Mouse (Mus musculus) thymus, adult 2 months (tissue): ENCODE data around the gene Grb7.

Experiments
- CTCF ChIP-seq: fragments of 200-500 bp; IDR thresholded peaks from 2 replicates; pipeline ENCODE4 v1.5.1; 2012; ENCODE audit warnings: mild to moderate bottlenecking, control low read depth, low read length, moderate library complexity, borderline replicate concordance; ENCODE audit not compliant: control insufficient read depth, poor library complexity, insufficient read depth; ENCODE audit errors: extremely low read depth
- POLR2A ChIP-seq: fragments of 200-500 bp; IDR thresholded peaks from 2 replicates; pipeline ENCODE4 v1.6.1; 2012; ENCODE audit warnings: mild to moderate bottlenecking, low read length, control low read depth, moderate library complexity; ENCODE audit not compliant: control insufficient read depth, poor library complexity, insufficient read depth; ENCODE audit errors: extremely low read depth

DNA sequence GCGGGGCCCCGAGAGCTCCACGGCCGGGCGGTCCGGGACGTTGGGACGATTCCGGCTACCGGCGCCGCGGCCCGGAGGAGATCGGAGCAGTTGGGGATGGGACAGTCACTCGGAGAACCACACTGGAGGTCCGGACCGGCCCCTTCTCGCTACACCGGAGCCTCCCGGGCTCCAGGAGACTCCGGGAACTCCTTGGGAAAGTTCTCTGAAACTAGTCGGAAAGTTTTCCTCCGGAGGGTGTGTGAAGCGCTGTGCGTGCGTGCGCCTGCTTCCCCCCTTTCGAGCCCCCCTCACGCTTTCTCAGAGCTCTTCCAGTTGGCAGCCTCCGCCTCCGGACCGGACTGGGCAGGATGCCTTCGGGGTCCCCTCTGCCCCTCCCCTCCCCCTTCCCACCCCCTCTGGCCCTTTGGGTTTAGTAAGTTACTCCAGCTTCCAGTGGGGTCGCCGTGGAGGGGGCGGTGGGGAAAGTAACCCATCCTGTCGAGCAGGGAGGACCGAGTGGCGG is 33.3 kb upstream of the Grb7 start:
- no peak for TF ChIP-seq CTCF
- TF ChIP-seq POLR2A, result no peak
